Mouse (Mus musculus) lung, postnatal 0 days (tissue): Measurements from ENCODE around the gene Zfp618. TPM values are rescaled to one million over a fixed set of nuclear protein-coding genes. Genes with fewer than 3 reads are reported as not detected.

Experiments
- ATAC-seq: fragments of 200-750 bp; cut with Nextera tagmentation; 2 replicates; pipeline ENCODE4 v1.8.0; 2017; ENCODE audit warnings: moderate library complexity
- DNase-seq: peaks from one replicate; pipeline ENCODE4 v3.0.0-alpha.2; 2016; ENCODE audit warnings: low spot score
- H3K27ac ChIP-seq: fragments of 300-500 bp; sonication (generic); 2 replicates; pipeline ENCODE4 v1.5.1; 2014; ENCODE audit warnings: antibody characterized with exemption, mild to moderate bottlenecking, low read length, mixed read lengths
- H3K27me3 ChIP-seq: fragments of 300-500 bp; sonication (generic); replicated peaks from 2 replicates; pipeline ENCODE4 v1.6.1; 2014; ENCODE audit warnings: low read length, mixed read lengths; ENCODE audit not compliant: insufficient read depth
- H3K36me3 ChIP-seq: fragments of 300-500 bp; sonication (generic); 2 replicates; pipeline ENCODE4 v1.6.1; 2014; ENCODE audit warnings: low read length, mixed read lengths; ENCODE audit not compliant: insufficient read depth
- H3K4me1 ChIP-seq: fragments of 300-500 bp; sonication (generic); 2 replicates; pipeline ENCODE4 v1.6.1; 2014; ENCODE audit warnings: antibody characterized with exemption, low read depth, low read length, mixed read lengths; ENCODE audit not compliant: insufficient read depth
- H3K4me2 ChIP-seq: fragments of 300-500 bp; sonication (generic); replicated peaks from 2 replicates; pipeline ENCODE4 v1.6.1; 2014; ENCODE audit warnings: low read depth, mild to moderate bottlenecking, low read length, moderate library complexity, mixed read lengths
- H3K4me3 ChIP-seq: fragments of 300-500 bp; sonication (generic); 2 replicates; pipeline ENCODE4 v1.5.1; 2014; ENCODE audit warnings: low read depth, low read length
- H3K9ac ChIP-seq: fragments of 300-500 bp; sonication (generic); replicated peaks from 2 replicates; pipeline ENCODE4 v1.6.1; 2014; ENCODE audit warnings: low read depth, mild to moderate bottlenecking
- H3K9me3 ChIP-seq: fragments of 300-500 bp; sonication (generic); 2 replicates; pipeline ENCODE4 v1.6.1; 2016; ENCODE audit warnings: low read length, mixed read lengths
- CTCF ChIP-seq: IDR thresholded peaks from 2 replicates; pipeline ENCODE4 v1.5.1; 2016; ENCODE audit warnings: antibody characterized with exemption, mild to moderate bottlenecking
- EP300 ChIP-seq: IDR thresholded peaks from 2 replicates; pipeline ENCODE4 v1.6.1; 2016; ENCODE audit warnings: antibody characterized with exemption, mild to moderate bottlenecking, control low read depth
- WGBS: fragments of 180-500 bp; shearing (Covaris S2); extraction: QIAGEN DNeasy Blood & Tissue Kit; methylation state at CpG from one replicate; pipeline ENCODE4 v1.1.7; 2014; 5-methylcytosine and 5-hydroxymethylcytosine counted together
- polyA plus RNA-seq: library from polyadenylated mRNA; unstranded; fragments of >200 nt; fragmentation: Nextera tagmentation; extraction: Ambion mirVana; gene quantifications from 2 replicates; pipeline ENCODE4 v1.2.1, GENCODE M21; 2015

The Zfp618 gene
- polyA plus RNA-seq, 1 experiment from 2014 or later, result 7.9 TPM

- TF ChIP-seq CTCF (peak; percentile 78), EP300 (no peak)
- Histone ChIP-seq H3K9ac (no peak overlapping the region), H3K4me3 (no peak overlapping the region), H3K36me3 (no peaks in the 10 kb centered on the region), H3K9me3 (no peaks in the 10 kb centered on the region), H3K27me3 (no peaks in the 10 kb centered on the region), H3K4me1 (no peaks in the 10 kb centered on the region), H3K4me2 (no peak overlapping the region), H3K27ac (no peak overlapping the region)
- DNase-seq (peak; percentile 48), ATAC-seq (peak; percentile 39; the same call in 1 of the 2 replicates)
- 43% methylated on average over 4 of the region's 4 CpGs for WGBS
Measured at GRCm38 (mm10) chr4:62944326-62944879, 21.0 kb upstream of the Zfp618 start.

GRCm38 (mm10) chr4:62963806-62964205 lies 1.6 kb upstream of the Zfp618 start:
- Histone ChIP-seq H3K4me3 (no peak overlapping the region), H3K4me2 (no peak overlapping the region), H3K9ac (no peak overlapping the region), H3K27me3 (no peaks in the 10 kb centered on the region), H3K9me3 (no peaks in the 10 kb centered on the region), H3K4me1 (no peaks in the 10 kb centered on the region), H3K27ac (no peak overlapping the region), H3K36me3 (no peaks in the 10 kb centered on the region)
- ATAC-seq (no peak), DNase-seq (no peak)
- TF ChIP-seq EP300 (no peak), CTCF (no peak)
- 55% methylated on average over 4 of the region's 4 CpGs for WGBS

- H3K27me3 ChIP-seq, result no peaks in the 10 kb centered on the region
- no peaks in the 10 kb centered on the region for H3K9me3 ChIP-seq
- H3K4me3 ChIP-seq, result peak overlapping the region; percentile 89
- no peaks in the 10 kb centered on the region for H3K36me3 ChIP-seq
- H3K4me2 ChIP-seq, result peak overlapping the region; percentile 82
- no peak for TF ChIP-seq EP300
- TF ChIP-seq CTCF, result no peak
- peak overlapping the region; percentile 90 for H3K27ac ChIP-seq
- H3K4me1 ChIP-seq, result no peaks in the 10 kb centered on the region
- peak; percentile 44 for DNase-seq
- ATAC-seq, result peak; percentile 60
- WGBS, result 9% methylated on average over 10 of the region's 52 CpGs
- peak overlapping the region; percentile 93 for H3K9ac ChIP-seq
Measured at GRCm38 (mm10) chr4:62964844-62965496, 403 bp upstream of the Zfp618 start.

GRCm38 (mm10) chr4:62969526-62969925 lies 4.2 kb downstream of the Zfp618 start:
- H3K27ac ChIP-seq, result no peak overlapping the region
- no peak for ATAC-seq
- 69% methylated on average over 5 of the region's 5 CpGs for WGBS
- no peaks in the 10 kb centered on the region for H3K36me3 ChIP-seq
- DNase-seq, result peak; percentile 24
- no peak overlapping the region for H3K4me2 ChIP-seq
- TF ChIP-seq EP300 (no peak), CTCF (no peak)
- H3K4me1 ChIP-seq, result peaks cover 8% of the 10 kb centered on the region; the same call in 1 of the 2 replicates
- no peak overlapping the region for H3K4me3 ChIP-seq
- H3K27me3 ChIP-seq, result no peaks in the 10 kb centered on the region
- H3K9me3 ChIP-seq, result no peaks in the 10 kb centered on the region
- no peak overlapping the region for H3K9ac ChIP-seq

GRCm38 (mm10) chr4:62971991-62972390 lies 6.6 kb downstream of the Zfp618 start:
- 0 out of 2 replicates have a peak, but pooled peaks have one; percentile 25 for ATAC-seq
- 44% methylated on average over 1 of the region's 1 CpGs for WGBS
- Histone ChIP-seq H3K4me3 (no peak overlapping the region), H3K4me1 (peaks cover 8% of the 10 kb centered on the region; the same call in 1 of the 2 replicates), H3K36me3 (no peaks in the 10 kb centered on the region), H3K27me3 (no peaks in the 10 kb centered on the region), H3K27ac (no peak overlapping the region), H3K4me2 (no peak overlapping the region), H3K9me3 (no peaks in the 10 kb centered on the region), H3K9ac (no peak overlapping the region)
- peak; percentile 26 for DNase-seq
- no peak for TF ChIP-seq EP300
- no peak for TF ChIP-seq CTCF

GRCm38 (mm10) chr4:62973086-62973485 lies 7.7 kb downstream of the Zfp618 start:
- H3K4me3 ChIP-seq, result no peak overlapping the region
- H3K27ac ChIP-seq, result no peak overlapping the region
- no peaks in the 10 kb centered on the region for H3K27me3 ChIP-seq
- 45% methylated on average over 3 of the region's 3 CpGs for WGBS
- H3K4me1 ChIP-seq, result peaks cover 8% of the 10 kb centered on the region; the same call in 1 of the 2 replicates
- no peaks in the 10 kb centered on the region for H3K36me3 ChIP-seq
- H3K9ac ChIP-seq, result no peak overlapping the region
- ATAC-seq (no peak), DNase-seq (peak; percentile 13)
- no peaks in the 10 kb centered on the region for H3K9me3 ChIP-seq
- TF ChIP-seq CTCF (peak; percentile 23; the same call in 1 of the 2 replicates), EP300 (no peak)
- no peak overlapping the region for H3K4me2 ChIP-seq
